Mouse (Mus musculus) forebrain, embryonic 16.5 days (tissue): ENCODE results near the gene Gm28308. TPM values are rescaled to one million over a fixed set of nuclear protein-coding genes. Genes with fewer than 3 reads are reported as not detected.

Experiments
- ATAC-seq: fragments of 200-750 bp; cut with Nextera tagmentation; 2 replicates; pipeline ENCODE4 v1.8.0; 2017; ENCODE audit warnings: mild to moderate bottlenecking, moderate library complexity
- H3K27ac ChIP-seq: fragments of 300-500 bp; sonication (generic); 2 replicates; pipeline ENCODE4 v1.5.1; 2014; ENCODE audit warnings: low read length, control low read depth
- H3K27me3 ChIP-seq: fragments of 300-500 bp; sonication (generic); replicated peaks from 2 replicates; pipeline ENCODE4 v1.6.1; 2014; ENCODE audit warnings: low read length; ENCODE audit not compliant: control insufficient read depth, insufficient read depth
- H3K36me3 ChIP-seq: fragments of 300-500 bp; sonication (generic); 2 replicates; pipeline ENCODE4 v1.6.1; 2014; ENCODE audit not compliant: control insufficient read depth, insufficient read depth
- H3K4me1 ChIP-seq: fragments of 300-500 bp; sonication (generic); replicated peaks from 2 replicates; pipeline ENCODE4 v1.6.1; 2014; ENCODE audit warnings: low read length; ENCODE audit not compliant: control insufficient read depth, insufficient read depth
- H3K4me2 ChIP-seq: fragments of 300-500 bp; sonication (generic); 2 replicates; pipeline ENCODE4 v1.6.1; 2014; ENCODE audit warnings: mild to moderate bottlenecking, low read length, control low read depth
- H3K4me3 ChIP-seq: fragments of 300-500 bp; sonication (generic); replicated peaks from 2 replicates; pipeline ENCODE4 v1.5.1; 2014; ENCODE audit warnings: mild to moderate bottlenecking, low read length, control low read depth
- H3K9ac ChIP-seq: fragments of 300-500 bp; sonication (generic); replicated peaks from 2 replicates; pipeline ENCODE4 v1.6.1; 2014; ENCODE audit warnings: low read depth, low read length, control low read depth
- H3K9me3 ChIP-seq: fragments of 300-500 bp; sonication (generic); 2 replicates; pipeline ENCODE4 v1.6.1; 2016; ENCODE audit warnings: low read length; ENCODE audit not compliant: control insufficient read depth
- WGBS: fragments of 180-500 bp; shearing (Covaris S2); extraction: QIAGEN DNeasy Blood & Tissue Kit; methylation state at CpG from one replicate; pipeline ENCODE4 v1.1.7; 2014; 5-methylcytosine and 5-hydroxymethylcytosine counted together
- polyA plus RNA-seq: library from polyadenylated mRNA; unstranded; fragments of >200 nt; fragmentation: Nextera tagmentation; extraction: Ambion mirVana; gene quantifications from 2 replicates; pipeline ENCODE4 v1.2.1, GENCODE M21; 2015

Gene Gm28308
- polyA plus RNA-seq, 1 experiment from 2014 or later, result not detected

DNA sequence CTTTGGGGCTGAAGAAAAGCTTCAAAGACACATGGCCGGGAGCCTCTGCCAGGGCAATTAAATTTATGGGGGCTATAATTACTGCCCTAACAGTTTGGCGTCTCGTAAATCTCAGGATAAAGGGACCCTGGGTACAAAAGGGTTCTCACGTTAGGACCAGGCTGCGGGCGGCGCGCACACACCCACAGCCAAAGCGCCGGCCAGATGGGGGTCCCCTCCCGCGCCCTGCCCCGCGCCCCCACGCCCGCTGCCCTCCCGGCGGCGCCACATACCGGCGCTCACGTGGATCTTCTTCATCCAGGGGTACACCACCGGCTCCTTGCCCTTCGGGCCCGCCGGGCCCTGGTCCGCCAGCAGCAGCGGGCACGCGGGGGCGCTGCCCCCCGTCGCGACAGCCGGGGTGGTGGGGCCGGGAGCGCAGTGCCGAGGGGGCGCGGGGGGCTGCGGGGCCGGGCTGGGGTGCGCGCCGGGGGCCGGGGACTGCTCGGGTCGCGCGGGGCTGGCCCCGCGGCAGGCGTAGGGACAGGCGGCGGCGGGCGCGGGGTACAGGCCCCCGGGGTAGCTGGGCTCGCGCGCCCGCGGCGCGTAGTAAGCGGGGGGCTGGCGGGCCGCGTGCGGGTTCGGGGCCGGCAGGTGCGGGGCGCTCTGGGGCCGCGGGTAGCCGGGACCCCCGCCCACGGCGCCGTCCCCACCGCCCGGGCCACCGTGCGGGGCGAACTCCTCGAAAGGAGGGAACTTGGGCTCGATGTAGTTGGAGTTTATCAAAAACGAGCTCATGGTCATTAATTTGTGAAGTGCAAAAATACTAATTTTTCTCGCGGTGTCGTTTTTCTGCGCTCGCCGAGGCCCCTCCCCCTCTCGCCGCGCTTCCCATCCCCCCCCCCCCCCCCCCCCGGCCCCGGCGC lies 22.0 kb downstream of the Gm28308 start, which contains the start of gene Hoxa4:
Gene Hoxa4, minus strand, starts transcription at position 848 of the 905 bp plus-strand sequence.
- ATAC-seq, result peak; percentile 12; the same call in 1 of the 2 replicates
- peaks cover 94% of the 10 kb centered on the region for H3K27me3 ChIP-seq
- H3K9ac ChIP-seq, result no peak within 1 kb of the TSS
- peak within 1 kb of the TSS; percentile 54 for H3K4me2 ChIP-seq
- H3K4me1 ChIP-seq, result peaks cover 5% of the 10 kb centered on the region
- peak within 1 kb of the TSS; percentile 35 for H3K4me3 ChIP-seq
- WGBS, result under 1% methylated on average over 70 of the region's 102 CpGs
- H3K36me3 ChIP-seq, result no peaks in the 10 kb centered on the region
- no peak within 1 kb of the TSS for H3K27ac ChIP-seq
- H3K9me3 ChIP-seq, result no peaks in the 10 kb centered on the region; the same call in 1 of the 2 replicates

DNA sequence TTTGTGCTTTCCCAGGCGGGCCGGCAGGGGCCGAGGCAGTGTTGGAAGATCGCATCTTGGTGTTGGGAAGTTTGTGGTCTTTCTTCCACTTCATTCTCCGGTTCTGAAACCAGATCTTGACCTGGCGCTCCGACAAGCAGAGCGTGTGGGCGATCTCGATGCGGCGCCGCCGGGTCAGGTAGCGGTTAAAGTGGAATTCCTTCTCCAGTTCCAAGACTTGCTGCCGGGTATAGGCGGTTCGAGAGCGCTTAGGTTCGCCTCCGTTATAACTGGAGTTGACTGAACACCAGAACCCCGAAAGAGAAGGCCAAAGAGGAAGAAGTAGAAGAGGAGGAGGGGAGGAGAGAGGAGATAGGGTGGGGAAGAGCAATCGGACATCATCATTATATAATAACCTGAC lies 22.7 kb downstream of the Gm28308 start:
- H3K4me2 ChIP-seq, result no peak overlapping the region
- H3K9ac ChIP-seq, result no peak overlapping the region
- no peaks in the 10 kb centered on the region for H3K36me3 ChIP-seq
- no peak overlapping the region for H3K4me3 ChIP-seq
- H3K27ac ChIP-seq, result no peak overlapping the region
- no peaks in the 10 kb centered on the region; the same call in 1 of the 2 replicates for H3K9me3 ChIP-seq
- H3K4me1 ChIP-seq, result peaks cover 5% of the 10 kb centered on the region
- peaks cover 95% of the 10 kb centered on the region for H3K27me3 ChIP-seq
- ATAC-seq, result no peak
- WGBS, result 2% methylated on average over 23 of the region's 23 CpGs

GRCm38 (mm10) chr6:52189909-52190308 lies 23.2 kb downstream of the Gm28308 start:
- Histone ChIP-seq H3K27ac (no peak overlapping the region), H3K9me3 (no peaks in the 10 kb centered on the region; the same call in 1 of the 2 replicates), H3K4me3 (no peak overlapping the region), H3K27me3 (peaks cover 95% of the 10 kb centered on the region), H3K4me1 (peaks cover 5% of the 10 kb centered on the region), H3K4me2 (no peak overlapping the region), H3K9ac (no peak overlapping the region), H3K36me3 (no peaks in the 10 kb centered on the region)
- ATAC-seq, result no peak
- WGBS, result 4% methylated on average over 8 of the region's 8 CpGs

- ATAC-seq, result no peak
- Histone ChIP-seq H3K36me3 (no peaks in the 10 kb centered on the region), H3K4me1 (peaks cover 5% of the 10 kb centered on the region), H3K4me2 (no peak overlapping the region), H3K9me3 (no peaks in the 10 kb centered on the region; the same call in 1 of the 2 replicates), H3K27me3 (peaks cover 95% of the 10 kb centered on the region), H3K27ac (no peak overlapping the region), H3K4me3 (no peak overlapping the region), H3K9ac (no peak overlapping the region)
- 10% methylated on average over 5 of the region's 5 CpGs for WGBS
Observed at GRCm38 (mm10) chr6:52189172-52189591, 24.0 kb downstream of the Gm28308 start.

- no peak overlapping the region for H3K27ac ChIP-seq
- no peaks in the 10 kb centered on the region for H3K36me3 ChIP-seq
- no peaks in the 10 kb centered on the region; the same call in 1 of the 2 replicates for H3K9me3 ChIP-seq
- 11% methylated on average over 1 of the region's 1 CpGs for WGBS
- no peaks in the 10 kb centered on the region; the same call in none of the 2 replicates for H3K4me1 ChIP-seq
- H3K4me2 ChIP-seq, result no peak overlapping the region
- peaks cover 98% of the 10 kb centered on the region for H3K27me3 ChIP-seq
- H3K4me3 ChIP-seq, result no peak overlapping the region
- ATAC-seq, result no peak
- H3K9ac ChIP-seq, result no peak overlapping the region
Observed at GRCm38 (mm10) chr6:52186500-52186899, 26.6 kb downstream of the Gm28308 start.

DNA sequence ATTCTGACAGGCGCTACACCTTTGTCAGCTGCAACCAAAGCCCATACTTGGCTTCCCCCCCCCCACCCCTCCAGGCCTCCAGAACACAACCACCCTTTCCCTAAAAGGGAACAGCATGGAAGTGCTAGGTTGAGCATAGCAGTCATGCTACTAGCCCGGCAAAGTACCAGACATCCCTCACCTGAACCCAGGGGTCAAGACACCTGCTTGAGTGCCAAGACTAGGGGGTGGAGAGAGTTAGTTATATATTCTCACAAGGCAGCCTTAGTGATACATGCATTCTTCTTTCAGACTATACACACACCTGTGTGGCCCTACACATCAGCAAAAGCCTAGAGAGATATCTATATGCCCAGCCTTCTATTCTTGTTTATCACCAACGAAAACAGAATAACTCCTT lies 27.3 kb downstream of the Gm28308 start:
- 5% methylated on average over 3 of the region's 3 CpGs for WGBS

DNA sequence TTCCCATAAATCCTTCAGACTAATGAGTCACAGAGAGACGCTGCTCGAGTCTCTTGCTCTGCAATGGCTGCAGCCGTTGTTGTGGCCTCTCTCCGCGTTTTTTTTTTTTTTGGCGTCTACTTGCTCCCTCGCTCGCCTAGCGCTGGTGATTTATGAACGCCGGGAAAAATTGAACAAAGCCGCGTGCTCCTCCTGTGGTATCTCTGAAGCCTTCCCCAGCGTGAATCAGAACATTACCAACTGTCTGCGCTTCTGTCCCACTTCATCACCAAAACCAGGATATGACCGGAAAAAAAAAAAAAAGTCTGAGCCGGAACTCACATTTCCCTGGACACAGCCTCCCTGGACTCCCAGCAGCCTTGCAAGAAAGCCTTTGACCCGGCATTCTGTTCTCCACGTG lies 27.9 kb downstream of the Gm28308 start:
- WGBS, result under 1% methylated on average over 19 of the region's 19 CpGs
- Histone ChIP-seq H3K27me3 (peaks cover 98% of the 10 kb centered on the region), H3K9me3 (no peaks in the 10 kb centered on the region; the same call in 1 of the 2 replicates), H3K4me1 (no peaks in the 10 kb centered on the region), H3K4me3 (no peak overlapping the region), H3K36me3 (no peaks in the 10 kb centered on the region), H3K4me2 (no peak overlapping the region), H3K9ac (no peak overlapping the region), H3K27ac (no peak overlapping the region)
- no peak for ATAC-seq

More for the DNA sequence above, 27.3 kb downstream of the Gm28308 start:
- Histone ChIP-seq H3K4me2 (no peak overlapping the region), H3K27ac (no peak overlapping the region), H3K4me1 (no peaks in the 10 kb centered on the region; the same call in 1 of the 2 replicates), H3K9me3 (no peaks in the 10 kb centered on the region; the same call in 1 of the 2 replicates), H3K4me3 (no peak overlapping the region), H3K27me3 (peaks cover 98% of the 10 kb centered on the region), H3K36me3 (no peaks in the 10 kb centered on the region), H3K9ac (no peak overlapping the region)
- no peak for ATAC-seq

DNA sequence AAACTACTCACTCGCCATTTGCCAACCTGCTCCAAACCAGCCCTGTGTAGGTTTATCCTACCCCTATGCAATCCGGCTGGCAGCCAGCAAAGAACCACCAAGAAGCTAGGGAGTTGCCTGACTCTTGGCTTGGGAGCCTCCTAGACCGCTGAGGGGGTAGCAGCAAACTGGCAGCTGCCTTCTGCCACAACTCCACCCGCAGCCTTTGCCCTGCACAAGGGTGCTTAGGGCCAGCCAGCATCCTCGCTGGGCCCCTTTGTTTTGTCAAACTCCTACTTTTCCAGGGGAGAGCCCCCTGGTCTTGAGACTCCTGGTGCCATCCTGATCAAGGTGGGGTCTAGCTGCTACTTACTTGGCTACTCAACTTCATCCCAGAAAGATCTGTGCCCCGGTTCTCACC lies 28.5 kb downstream of the Gm28308 start:
- ATAC-seq, result no peak
- H3K9ac ChIP-seq, result no peak overlapping the region
- H3K9me3 ChIP-seq, result no peaks in the 10 kb centered on the region; the same call in 1 of the 2 replicates
- H3K27me3 ChIP-seq, result peaks cover 98% of the 10 kb centered on the region
- no peak overlapping the region for H3K4me3 ChIP-seq
- H3K27ac ChIP-seq, result no peak overlapping the region
- WGBS, result 1% methylated on average over 6 of the region's 6 CpGs
- H3K36me3 ChIP-seq, result no peaks in the 10 kb centered on the region
- no peaks in the 10 kb centered on the region for H3K4me1 ChIP-seq
- H3K4me2 ChIP-seq, result no peak overlapping the region

- Histone ChIP-seq H3K4me2 (no peak overlapping the region), H3K36me3 (no peaks in the 10 kb centered on the region), H3K9me3 (no peaks in the 10 kb centered on the region; the same call in 1 of the 2 replicates), H3K27ac (no peak overlapping the region), H3K4me3 (no peak overlapping the region), H3K27me3 (peaks cover 98% of the 10 kb centered on the region), H3K9ac (no peak overlapping the region), H3K4me1 (no peaks in the 10 kb centered on the region)
- 9% methylated on average over 10 of the region's 10 CpGs for WGBS
- no peak for ATAC-seq
Observed at GRCm38 (mm10) chr6:52183311-52184080, 29.6 kb downstream of the Gm28308 start.
